Mouse (Mus musculus) c-Kit-positive CD71-negative TER-119-negative erythroid progenitor cells, embryonic 14.5 days (primary cell): ENCODE results near the gene Zswim4.

Experiments
- DNase-seq: peaks from one replicate; pipeline ENCODE4 v3.0.0-alpha.2; 2013; ENCODE audit warnings: low read depth

Zswim4 gene

DNA sequence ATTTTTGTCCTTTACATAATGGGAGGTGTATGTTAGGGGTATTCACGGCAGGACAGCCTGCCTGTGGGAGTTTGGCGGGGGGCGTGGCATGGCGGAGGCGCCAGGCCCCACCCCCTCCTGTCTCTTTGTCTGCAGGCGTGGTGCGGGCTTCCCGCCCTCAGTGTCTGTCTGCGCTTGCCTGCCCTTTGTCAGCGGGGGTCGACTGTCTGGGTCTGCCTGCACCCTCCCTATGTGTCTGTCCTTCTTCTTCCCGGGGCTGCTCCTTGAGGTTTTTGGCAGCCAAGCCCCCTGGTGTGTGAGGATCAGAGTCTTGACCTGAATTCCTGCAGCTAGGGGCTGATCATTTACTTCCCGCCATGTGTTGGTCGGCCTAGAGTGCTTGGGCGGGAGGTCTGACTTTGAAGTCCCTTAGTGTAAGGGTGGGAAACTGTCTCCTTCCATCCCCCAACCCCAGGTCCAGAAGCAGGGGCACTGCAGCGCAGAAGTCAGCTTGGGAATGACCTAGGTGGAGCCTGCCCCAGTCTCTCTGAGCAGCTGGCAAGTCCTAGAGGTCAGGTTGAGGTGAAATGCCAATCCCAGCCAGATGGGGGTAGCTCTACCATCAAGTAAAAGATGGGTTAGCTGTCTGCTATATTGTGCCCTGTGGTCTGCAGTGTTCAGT, 56.2 kb downstream of the Zswim4 start:
- DNase-seq, result no peak

DNA sequence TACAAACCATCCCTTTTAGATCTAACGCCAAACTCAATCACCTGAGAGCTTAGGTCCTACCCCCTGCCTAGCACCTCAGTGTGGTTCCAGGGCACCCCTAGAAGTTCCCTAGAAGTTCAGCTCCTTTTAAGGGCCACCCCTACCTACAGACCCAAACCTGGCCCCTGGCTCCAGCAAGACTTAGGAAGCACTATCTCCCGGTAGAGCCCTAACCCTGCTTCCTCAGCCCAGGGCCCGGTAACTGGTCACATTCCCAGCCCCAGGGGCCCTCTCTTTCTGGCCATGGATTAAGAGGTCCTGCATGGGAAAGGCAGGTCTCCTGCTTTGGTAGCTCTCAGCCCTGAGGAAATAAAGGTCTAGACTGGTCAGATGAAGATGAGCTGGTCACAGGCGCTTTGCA, 56.9 kb downstream of the Zswim4 start:
- DNase-seq, result no peak

GRCm38 (mm10) chr8:84178592-84178991, 58.3 kb downstream of the Zswim4 start:
- DNase-seq, result no peak

DNA sequence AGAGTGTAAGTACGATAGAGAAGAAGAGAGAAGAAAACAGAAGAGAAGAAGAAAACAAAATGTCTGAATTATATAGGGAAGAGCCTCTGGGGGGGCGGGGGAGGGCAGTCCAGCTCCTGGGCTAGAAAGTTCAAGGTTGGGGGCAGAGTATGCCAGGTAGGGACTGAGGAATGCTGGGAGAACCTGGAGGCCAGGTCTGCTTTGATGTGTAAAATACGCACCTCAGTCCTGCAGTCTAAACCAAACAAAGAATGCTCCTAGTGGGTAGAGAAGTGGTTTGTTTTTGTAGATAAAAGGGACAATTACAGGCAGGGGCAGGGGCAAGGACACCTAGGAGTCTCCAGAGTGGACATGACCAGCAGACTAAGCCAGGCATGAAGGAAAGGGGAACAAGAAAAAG, 59.5 kb downstream of the Zswim4 start:
- no peak for DNase-seq

- no peak for DNase-seq
Observed at GRCm38 (mm10) chr8:84176560-84176959, 60.3 kb downstream of the Zswim4 start.

DNA sequence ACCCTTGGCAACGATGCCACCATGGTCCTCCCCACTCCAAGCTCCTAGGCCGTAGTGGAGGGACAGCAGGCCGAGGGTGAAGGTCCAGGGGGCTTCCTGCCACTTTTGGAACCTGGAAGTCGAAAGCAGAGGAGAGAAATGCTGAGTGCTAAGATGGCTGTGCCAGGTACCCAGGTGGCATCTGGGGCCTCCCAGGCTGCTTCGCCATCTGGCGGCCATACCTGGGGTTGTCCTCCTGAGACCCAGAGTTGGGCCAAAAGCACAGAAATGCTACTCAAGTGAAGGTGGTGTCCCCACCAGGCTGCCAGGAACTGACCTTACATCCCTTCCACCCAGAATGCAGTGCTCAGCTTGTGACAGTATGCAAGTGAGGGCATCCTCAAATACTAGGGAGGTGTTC, 63.0 kb downstream of the Zswim4 start:
- DNase-seq, result no peak

DNA sequence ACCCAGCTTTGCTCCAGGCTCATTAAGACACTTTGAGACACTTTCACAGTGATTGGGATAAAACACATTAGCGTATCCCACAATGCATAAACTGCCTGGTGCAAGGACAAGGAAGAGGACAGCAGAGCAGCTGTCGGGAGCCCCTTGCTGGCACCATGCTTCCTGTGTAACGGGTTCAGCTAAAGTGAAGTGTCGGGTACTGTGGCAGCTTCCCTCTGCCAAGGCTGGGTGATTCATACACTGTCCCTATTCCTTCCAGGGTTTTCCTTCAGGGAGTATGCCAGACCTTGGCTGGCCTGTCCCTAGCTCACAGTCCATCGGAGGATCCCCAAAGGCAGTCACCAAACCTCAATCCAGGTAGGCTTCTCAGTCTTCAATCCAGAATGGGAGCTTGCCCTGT, 66.8 kb downstream of the Zswim4 start:
- DNase-seq, result no peak

GRCm38 (mm10) chr8:84167696-84168095, 69.2 kb downstream of the Zswim4 start:
- DNase-seq, result no peak
